Mouse (Mus musculus) stomach, embryonic 15.5 days (tissue): ENCODE data around the gene Tmem45b. TPM values are rescaled to one million over a fixed set of nuclear protein-coding genes. Genes with fewer than 3 reads are reported as not detected.
A peak's percentile ranks its signal among the peaks of the same experiment; 100 is the strongest.
"Not testable (repeated sequence)": the region's sequence is repeated elsewhere in the genome, so short reads cannot be mapped to it uniquely, and the experiment has no call there.

Experiments
- ATAC-seq: fragments of 200-750 bp; cut with Nextera tagmentation; 2 replicates; pipeline ENCODE4 v1.8.0; 2017; ENCODE audit warnings: low read depth, moderate number of reproducible peaks, moderate TSS enrichment; ENCODE audit not compliant: insufficient read depth, low FRiP score
- H3K27ac ChIP-seq: fragments of 300-500 bp; sonication (generic); 2 replicates; pipeline ENCODE4 v1.5.1; 2015; ENCODE audit warnings: mild to moderate bottlenecking, inconsistent platforms
- H3K27me3 ChIP-seq: fragments of 300-500 bp; sonication (generic); replicated peaks from 2 replicates; pipeline ENCODE4 v1.6.1; 2015; ENCODE audit warnings: inconsistent platforms
- H3K36me3 ChIP-seq: fragments of 300-500 bp; sonication (generic); 2 replicates; pipeline ENCODE4 v1.6.1; 2015; ENCODE audit warnings: inconsistent platforms
- H3K4me1 ChIP-seq: fragments of 300-500 bp; sonication (generic); 2 replicates; pipeline ENCODE4 v1.6.1; 2015; ENCODE audit warnings: inconsistent platforms
- H3K4me2 ChIP-seq: fragments of 300-500 bp; sonication (generic); 2 replicates; pipeline ENCODE4 v1.6.1; 2015; ENCODE audit warnings: mild to moderate bottlenecking, inconsistent platforms
- H3K4me3 ChIP-seq: fragments of 300-500 bp; sonication (generic); replicated peaks from 2 replicates; pipeline ENCODE4 v1.5.1; 2015; ENCODE audit warnings: inconsistent platforms
- H3K9ac ChIP-seq: fragments of 300-500 bp; sonication (generic); 2 replicates; pipeline ENCODE4 v1.6.1; 2015; ENCODE audit warnings: inconsistent platforms
- H3K9me3 ChIP-seq: fragments of 300-500 bp; sonication (generic); 2 replicates; pipeline ENCODE4 v1.6.1; 2016; ENCODE audit warnings: inconsistent platforms
- WGBS: fragments of 180-500 bp; shearing (Covaris S2); methylation state at CpG from one replicate; pipeline ENCODE4 v1.1.7; 2015; 5-methylcytosine and 5-hydroxymethylcytosine counted together
- polyA plus RNA-seq: library from polyadenylated mRNA; unstranded; fragments of >200 nt; fragmentation: Nextera tagmentation; extraction: Ambion mirVana; gene quantifications from 2 replicates; pipeline ENCODE4 v1.2.1, GENCODE M21; 2015

The Tmem45b gene
- 24.1 and 28.5 TPM in 2 replicates for polyA plus RNA-seq

DNA sequence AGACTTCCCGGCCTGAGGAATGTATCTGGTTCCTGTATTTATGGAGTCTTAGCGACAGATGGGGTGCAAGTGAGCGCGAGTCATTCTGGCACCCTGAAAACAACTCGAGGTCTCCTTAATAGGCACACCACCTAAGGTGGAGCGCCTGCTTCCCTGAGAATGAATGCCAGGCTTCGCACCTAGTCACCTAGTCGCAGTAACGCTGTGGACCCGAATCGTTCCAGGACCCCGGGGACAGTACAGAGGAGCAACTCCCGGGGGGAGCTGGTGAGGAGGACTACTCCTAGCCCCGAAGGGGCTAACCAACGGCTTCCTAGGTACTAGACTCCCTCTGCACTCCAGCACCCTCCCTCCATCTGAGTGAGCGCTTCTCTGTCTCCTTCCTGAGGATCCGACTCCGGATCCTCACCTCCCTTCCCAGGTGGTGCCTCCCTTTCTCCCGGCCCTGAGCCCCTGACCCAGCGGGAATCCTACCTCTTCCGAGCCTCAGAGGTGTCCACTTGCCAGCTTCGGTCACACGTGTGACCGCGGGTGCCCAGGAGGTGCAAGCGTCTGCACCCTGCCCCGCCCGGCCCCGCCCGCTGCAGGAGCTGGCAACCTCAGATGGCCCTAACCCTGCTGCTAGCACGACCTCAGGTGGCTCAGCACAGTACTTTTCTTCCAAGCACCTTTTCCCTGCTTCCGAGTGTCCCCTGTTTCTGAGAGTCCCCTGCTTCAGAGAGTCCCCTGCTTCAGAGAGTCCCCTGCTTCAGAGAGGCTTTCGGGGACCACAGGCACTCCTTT lies at the start of gene Tmem45b:
Gene Tmem45b (minus strand): TSS at position 771 of the 783 bp plus-strand sequence.
- Histone ChIP-seq H3K27ac (no peak within 1 kb of the TSS), H3K4me2 (peak within 1 kb of the TSS; percentile 56), H3K4me1 (no peaks in the 10 kb centered on the region), H3K27me3 (peaks cover 12% of the 10 kb centered on the region), H3K36me3 (no peaks in the 10 kb centered on the region), H3K9me3 (no peaks in the 10 kb centered on the region), H3K9ac (no peak within 1 kb of the TSS), H3K4me3 (peak within 1 kb of the TSS; percentile 30)
- ATAC-seq: peak; percentile 80
- WGBS: 6% methylated on average over 33 of the region's 33 CpGs

DNA sequence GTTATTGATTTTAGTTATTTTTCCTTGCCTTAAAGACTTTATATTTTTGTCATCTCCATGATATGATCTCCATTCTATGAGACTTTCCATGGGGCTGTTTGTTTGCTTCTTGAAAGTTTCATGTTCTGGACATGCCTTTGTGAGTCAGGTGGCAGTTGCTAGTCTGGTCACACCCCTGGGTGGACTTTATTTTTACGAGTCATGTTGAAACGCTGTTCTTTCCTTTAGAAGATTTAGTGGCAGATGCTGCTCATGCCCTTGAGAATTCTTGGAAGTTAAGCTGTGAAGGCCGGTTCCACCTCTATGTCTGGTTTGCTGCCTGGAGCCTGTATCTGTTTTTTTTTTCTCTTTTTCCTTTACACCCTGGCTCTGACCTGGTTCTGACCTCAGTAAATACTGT lies 43.9 kb upstream of the Tmem45b start:
- no peak for ATAC-seq
- H3K9ac ChIP-seq: no peak overlapping the region
- H3K27ac ChIP-seq: no peak overlapping the region
- H3K4me3 ChIP-seq: no peak overlapping the region
- no peaks in the 10 kb centered on the region for H3K4me1 ChIP-seq
- no peaks in the 10 kb centered on the region for H3K27me3 ChIP-seq
- H3K4me2 ChIP-seq: no peak overlapping the region
- no peaks in the 10 kb centered on the region for H3K36me3 ChIP-seq
- 72% methylated on average over 3 of the region's 3 CpGs for WGBS
- H3K9me3 ChIP-seq: no peaks in the 10 kb centered on the region

DNA sequence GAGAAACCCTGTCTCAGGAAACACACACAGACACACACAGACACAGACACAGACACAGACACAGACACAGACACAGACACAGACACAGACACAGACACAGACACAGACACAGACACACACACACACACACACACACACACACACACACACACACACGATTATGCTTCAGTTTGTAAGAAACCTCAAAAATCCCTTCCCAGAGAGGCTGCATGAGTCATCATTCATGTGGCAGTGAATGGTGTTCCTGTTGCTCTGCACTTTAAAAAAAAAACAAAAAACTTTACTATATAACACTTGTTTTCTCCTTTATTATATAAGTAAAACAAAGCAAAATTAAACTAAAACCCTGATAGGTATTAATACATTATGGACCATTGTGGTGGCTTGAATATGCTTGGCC lies 37.0 kb upstream of the Tmem45b start:
- not testable (repeated sequence) for H3K9ac ChIP-seq, H3K36me3 ChIP-seq, H3K4me3 ChIP-seq, H3K27ac ChIP-seq, H3K9me3 ChIP-seq, H3K4me2 ChIP-seq, H3K27me3 ChIP-seq, ATAC-seq, H3K4me1 ChIP-seq
- 82% methylated on average over 1 of the region's 1 CpGs for whole genome bisulfite sequencing

DNA sequence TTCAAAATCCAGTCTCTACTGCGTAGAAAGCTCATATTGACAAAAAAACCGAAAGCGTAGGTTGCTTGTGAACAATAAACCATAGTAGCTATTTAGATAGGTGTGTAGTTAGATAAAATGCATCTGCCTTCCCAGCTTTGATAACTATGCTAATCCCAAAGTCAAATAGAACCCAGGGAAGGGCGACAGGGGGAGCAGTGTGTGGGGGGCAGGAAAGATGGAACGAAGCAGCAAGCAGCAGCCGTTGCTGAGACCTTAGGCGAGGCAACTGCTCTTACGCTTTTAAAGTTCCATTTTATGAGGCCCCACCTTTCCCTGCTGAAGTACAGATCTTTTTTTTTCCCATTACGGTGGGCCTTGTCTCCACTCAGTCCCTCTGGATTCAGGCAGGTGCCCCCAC lies 1.1 kb downstream of the Tmem45b start:
- Histone ChIP-seq H3K4me2 (peak overlapping the region; percentile 56), H3K4me1 (no peaks in the 10 kb centered on the region), H3K9me3 (no peaks in the 10 kb centered on the region), H3K27ac (no peak overlapping the region), H3K36me3 (no peaks in the 10 kb centered on the region), H3K9ac (no peak overlapping the region), H3K4me3 (peak overlapping the region; percentile 30), H3K27me3 (peaks cover 12% of the 10 kb centered on the region)
- ATAC-seq: no peak
- WGBS: 41% methylated on average over 9 of the region's 9 CpGs

DNA sequence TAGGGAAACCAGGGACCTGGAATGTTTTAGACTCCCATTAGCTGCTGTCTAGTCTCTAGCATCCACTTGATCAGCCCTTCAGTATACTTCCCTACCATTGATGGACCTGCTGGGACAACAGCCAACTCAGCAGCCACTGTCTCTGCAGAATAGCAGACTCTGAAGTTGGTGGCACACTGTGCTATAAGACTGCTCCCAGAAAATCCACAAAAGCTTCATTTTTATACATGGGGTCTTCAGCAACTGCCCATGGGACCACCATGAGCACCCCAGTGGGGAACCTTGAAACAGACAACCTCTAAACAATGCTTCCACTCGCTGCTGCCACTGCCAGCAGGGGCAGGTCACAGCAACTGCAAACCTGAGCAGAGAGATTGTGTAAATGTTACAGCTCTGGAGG lies 9.9 kb downstream of the Tmem45b start:
- Histone ChIP-seq H3K4me3 (no peak overlapping the region), H3K4me1 (no peaks in the 10 kb centered on the region), H3K36me3 (no peaks in the 10 kb centered on the region), H3K27me3 (no peaks in the 10 kb centered on the region), H3K4me2 (no peak overlapping the region), H3K27ac (no peak overlapping the region), H3K9me3 (no peaks in the 10 kb centered on the region), H3K9ac (no peak overlapping the region)
- 51% methylated on average over 1 of the region's 1 CpGs for whole genome bisulfite sequencing
- no peak for ATAC-seq

DNA sequence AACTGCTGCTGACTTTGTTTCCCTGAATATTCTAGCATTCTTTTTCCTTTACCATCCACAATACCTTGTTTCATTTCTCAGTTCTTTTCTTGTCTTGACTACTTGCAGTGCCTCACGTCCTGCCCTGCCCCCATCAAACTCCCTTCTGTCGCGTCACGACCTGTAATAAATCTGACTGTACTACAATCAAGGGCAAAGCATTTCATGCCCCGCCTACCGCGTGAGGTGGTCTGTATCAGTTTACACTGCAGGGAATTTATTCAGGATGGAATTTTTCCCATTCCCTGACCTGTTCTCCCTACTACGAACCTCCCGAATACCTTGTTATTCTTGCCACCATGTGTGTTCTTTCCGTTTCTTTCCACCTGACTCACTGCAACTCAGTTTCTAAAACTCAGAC lies 12.1 kb downstream of the Tmem45b start:
- Histone ChIP-seq H3K9me3 (no peaks in the 10 kb centered on the region), H3K4me2 (no peak overlapping the region), H3K4me1 (no peaks in the 10 kb centered on the region), H3K36me3 (no peaks in the 10 kb centered on the region), H3K4me3 (no peak overlapping the region), H3K27me3 (no peaks in the 10 kb centered on the region), H3K9ac (no peak overlapping the region), H3K27ac (no peak overlapping the region)
- ATAC-seq: no peak
- WGBS: 38% methylated on average over 10 of the region's 10 CpGs

DNA sequence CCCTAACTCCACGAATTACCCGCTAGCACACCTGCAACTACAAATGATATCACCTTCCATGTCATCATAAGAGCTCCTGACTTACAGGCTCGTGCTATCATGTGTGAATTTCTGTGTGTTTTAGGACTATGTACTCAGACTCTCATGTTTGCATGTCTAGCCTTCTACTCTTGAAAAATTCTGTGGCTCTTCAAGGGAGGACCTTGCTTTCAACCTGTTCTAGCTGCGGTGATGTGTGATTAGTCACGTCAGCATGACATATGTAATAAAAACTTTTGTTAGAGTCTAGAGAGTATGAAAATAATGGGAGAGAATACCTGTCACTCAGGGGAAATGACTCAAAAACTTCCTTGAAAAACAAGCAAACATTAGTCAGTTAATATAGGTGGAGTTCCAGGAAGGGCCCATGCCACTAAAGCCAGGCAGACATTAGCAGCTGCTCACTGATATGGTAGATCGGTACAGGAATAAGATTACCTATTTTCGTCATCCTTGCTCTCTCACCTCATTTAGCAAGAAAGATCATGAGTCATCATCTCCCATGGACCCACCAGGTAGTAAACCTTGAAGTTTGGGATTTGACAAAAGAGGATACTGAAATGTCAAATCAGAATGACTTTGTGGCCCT lies 15.0 kb downstream of the Tmem45b start:
- Histone ChIP-seq H3K4me3 (no peak overlapping the region), H3K4me1 (no peaks in the 10 kb centered on the region), H3K9ac (no peak overlapping the region), H3K4me2 (no peak overlapping the region), H3K36me3 (no peaks in the 10 kb centered on the region), H3K9me3 (no peaks in the 10 kb centered on the region), H3K27me3 (no peaks in the 10 kb centered on the region), H3K27ac (no peak overlapping the region; the same call in 1 of the 2 replicates)
- ATAC-seq: no peak
- WGBS: 78% methylated on average over 7 of the region's 7 CpGs

DNA sequence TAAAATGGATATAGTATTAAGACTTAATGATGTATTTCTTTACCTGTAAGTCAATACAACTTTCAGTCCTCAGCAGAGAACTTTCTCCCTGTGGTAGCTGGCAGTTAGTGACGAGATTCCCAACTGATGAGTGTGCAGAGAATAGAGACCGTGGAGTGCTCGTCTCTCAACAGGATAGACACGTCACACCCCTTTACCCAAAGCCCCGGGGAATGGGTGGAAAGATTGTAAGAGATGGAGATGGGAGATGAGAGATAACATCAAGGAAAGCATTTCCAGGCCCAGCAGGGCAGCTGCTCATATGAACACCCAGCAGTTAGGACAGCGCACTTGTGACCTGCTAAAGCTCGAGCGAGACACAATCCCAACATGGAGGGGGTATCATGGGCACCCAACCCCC lies 20.0 kb downstream of the Tmem45b start:
- Histone ChIP-seq H3K4me1 (no peaks in the 10 kb centered on the region), H3K9ac (no peak overlapping the region)
- 66% methylated on average over 8 of the region's 8 CpGs for WGBS

DNA sequence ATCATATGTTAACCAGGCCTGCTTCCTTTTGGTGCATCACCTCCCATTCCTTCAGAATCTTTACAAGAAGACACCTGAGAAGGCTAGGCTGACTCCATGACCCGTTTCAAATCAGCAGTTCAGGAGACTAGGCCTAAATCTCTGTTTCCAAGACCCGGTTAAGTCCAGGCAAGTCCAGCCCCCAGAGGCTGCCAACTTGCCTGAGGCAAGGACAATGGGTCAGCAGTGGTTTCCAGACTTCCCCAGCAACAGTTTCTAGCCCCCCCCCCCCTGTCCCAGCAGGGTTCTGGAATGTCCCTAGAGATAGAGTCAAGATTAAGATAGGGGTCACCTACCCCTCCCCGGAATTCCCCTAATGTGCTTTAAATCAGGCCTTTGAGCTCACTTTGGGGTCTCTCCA lies 22.8 kb downstream of the Tmem45b start:
- no peak for ATAC-seq
- Histone ChIP-seq H3K27me3 (no peaks in the 10 kb centered on the region), H3K4me2 (no peak overlapping the region), H3K4me1 (no peaks in the 10 kb centered on the region), H3K27ac (no peak overlapping the region), H3K9ac (no peak overlapping the region), H3K4me3 (no peak overlapping the region), H3K9me3 (no peaks in the 10 kb centered on the region), H3K36me3 (no peaks in the 10 kb centered on the region)
- WGBS: 91% methylated on average over 3 of the region's 3 CpGs

More for the DNA sequence above, 20.0 kb downstream of the Tmem45b start:
- no peaks in the 10 kb centered on the region for H3K36me3 ChIP-seq
- no peaks in the 10 kb centered on the region for H3K27me3 ChIP-seq
- no peak overlapping the region for H3K4me3 ChIP-seq
- no peak for ATAC-seq
- no peak overlapping the region for H3K27ac ChIP-seq
- no peaks in the 10 kb centered on the region for H3K9me3 ChIP-seq
- no peak overlapping the region for H3K4me2 ChIP-seq

DNA sequence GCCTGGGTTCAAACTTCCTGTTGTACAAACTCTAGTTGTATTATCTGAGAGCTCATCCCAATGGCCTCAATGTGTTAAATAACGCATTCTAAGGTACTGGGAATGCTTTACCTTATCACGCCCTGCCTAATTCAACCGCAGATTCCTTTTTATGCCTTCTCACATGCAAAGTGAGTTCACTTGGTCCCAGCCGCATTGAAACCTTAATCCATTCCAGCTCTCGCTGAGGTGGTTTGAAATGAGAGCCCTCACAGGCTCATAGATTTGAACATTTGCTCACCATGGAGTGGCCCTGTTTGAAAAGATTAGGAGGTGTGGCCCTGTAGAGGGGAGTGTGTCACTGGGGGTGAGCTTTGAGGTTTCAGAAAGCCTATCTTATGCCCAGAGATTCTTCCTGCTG lies 23.9 kb downstream of the Tmem45b start:
- Histone ChIP-seq H3K4me2 (no peak overlapping the region), H3K4me1 (no peaks in the 10 kb centered on the region), H3K9ac (no peak overlapping the region), H3K9me3 (no peaks in the 10 kb centered on the region), H3K36me3 (no peaks in the 10 kb centered on the region), H3K27ac (no peak overlapping the region), H3K4me3 (no peak overlapping the region), H3K27me3 (no peaks in the 10 kb centered on the region)
- no peak for ATAC-seq
- WGBS: 89% methylated on average over 5 of the region's 5 CpGs

DNA sequence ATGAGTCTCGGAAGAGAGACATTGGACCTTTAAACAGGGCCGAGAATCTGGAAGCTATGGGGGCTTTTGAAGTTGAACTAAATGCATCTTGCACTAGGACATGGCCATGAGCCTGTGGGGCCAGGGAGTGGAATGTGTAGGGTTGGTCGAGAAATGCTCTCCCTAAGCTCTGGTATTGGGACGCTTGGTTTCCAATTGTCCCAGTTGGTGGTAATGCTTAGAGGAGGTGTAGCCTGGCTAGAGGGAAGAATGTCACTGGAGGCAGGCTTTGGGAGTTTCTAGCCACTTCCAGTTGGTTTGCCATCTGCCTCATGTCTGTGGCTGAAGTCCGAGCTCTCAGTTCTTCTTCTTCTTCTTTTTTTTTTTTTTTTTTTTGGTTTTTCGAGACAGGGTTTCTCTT lies 24.9 kb downstream of the Tmem45b start:
- Histone ChIP-seq H3K4me3 (no peak overlapping the region), H3K4me2 (no peak overlapping the region), H3K36me3 (no peaks in the 10 kb centered on the region), H3K27ac (no peak overlapping the region), H3K9me3 (no peaks in the 10 kb centered on the region), H3K4me1 (no peaks in the 10 kb centered on the region), H3K27me3 (no peaks in the 10 kb centered on the region), H3K9ac (no peak overlapping the region)
- WGBS: 81% methylated on average over 6 of the region's 6 CpGs
- no peak for ATAC-seq

DNA sequence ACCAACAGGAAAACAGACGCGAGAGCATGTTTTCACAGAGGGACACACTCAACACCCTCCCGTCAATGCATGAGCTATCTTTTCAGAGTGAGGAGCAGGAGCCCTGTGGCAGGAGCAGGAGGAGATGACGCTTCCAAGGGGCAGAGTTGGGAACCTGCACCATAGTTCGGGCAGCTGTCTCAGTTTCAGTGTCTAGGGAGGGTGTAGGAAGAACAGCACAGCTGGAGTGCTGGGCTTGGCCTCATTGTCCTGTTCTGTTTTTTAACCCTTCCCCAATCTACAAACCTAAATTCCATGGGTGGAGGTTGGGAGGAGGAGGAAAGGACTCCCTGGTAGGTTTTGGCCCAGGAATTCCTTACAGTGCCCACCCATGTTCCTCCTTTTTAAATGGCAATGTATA lies 25.4 kb downstream of the Tmem45b start:
- no peak overlapping the region for H3K27ac ChIP-seq
- H3K9ac ChIP-seq: no peak overlapping the region
- H3K4me2 ChIP-seq: no peak overlapping the region
- H3K36me3 ChIP-seq: no peaks in the 10 kb centered on the region
- H3K4me3 ChIP-seq: no peak overlapping the region
- H3K9me3 ChIP-seq: no peaks in the 10 kb centered on the region
- 61% methylated on average over 5 of the region's 5 CpGs for WGBS
- H3K27me3 ChIP-seq: no peaks in the 10 kb centered on the region
- no peak for ATAC-seq
- no peaks in the 10 kb centered on the region for H3K4me1 ChIP-seq
